Mouse (Mus musculus): ENCODE data around the gene Cyp2c23. TPM values are rescaled to one million over a fixed set of nuclear protein-coding genes. Genes with fewer than 3 reads are reported as not detected.

Gene Cyp2c23
- polyA plus RNA-seq, 1 experiment from 2014 or later, result 44.5 TPM

DNA sequence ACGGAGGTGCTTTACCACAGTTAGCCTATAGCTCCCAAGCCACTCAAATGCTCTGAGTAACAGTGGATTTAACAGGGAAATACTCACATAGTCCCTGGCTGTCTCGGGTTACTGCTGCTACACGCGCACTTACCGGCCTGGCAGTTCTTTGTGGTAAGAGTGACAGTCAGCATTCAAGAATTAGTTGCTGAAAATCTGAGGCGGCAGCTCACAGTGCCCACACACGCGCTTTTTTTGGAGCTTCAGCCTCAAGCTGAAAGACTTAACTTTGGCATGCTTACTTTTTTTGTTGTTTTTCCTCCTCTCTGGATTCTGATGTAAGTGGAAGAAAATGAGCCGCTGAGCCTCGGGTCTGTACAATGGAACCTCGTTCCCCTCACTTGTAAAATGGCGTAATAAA lies 21.8 kb downstream of the Cyp2c23 start:
- Histone ChIP-seq H3K4me1 (ENCODE audit: control insufficient read depth, low read depth, low read length) (no peaks in the 10 kb centered on the region), H3K4me2 (ENCODE audit: low read depth, low read length) (no peak overlapping the region), H3K36me3 (ENCODE audit: control insufficient read depth, insufficient read depth) (no peaks in the 10 kb centered on the region), H3K27ac (ENCODE audit: low read length) (no peak overlapping the region), H3K9ac (ENCODE audit: low read depth, low read length) (no peak overlapping the region), H3K4me3 (ENCODE audit: low read depth, low read length) (no peak overlapping the region), H3K27me3 (ENCODE audit: control insufficient read depth, insufficient read depth, low read depth, low read length) (no peaks in the 10 kb centered on the region), H3K9me3 (replicated peaks; ENCODE audit: control insufficient read depth, low read length) (no peaks in the 10 kb centered on the region)
- ATAC-seq (ENCODE audit: low read depth), result no peak
- WGBS (ENCODE audit: insufficient replicate concordance), result 65% methylated on average over 12 of the region's 12 CpGs

GRCm38 (mm10) chr19:44005025-44005424 lies 24.0 kb downstream of the Cyp2c23 start:
- ATAC-seq (ENCODE audit: low read depth), result no peak
- no peak overlapping the region for H3K27ac ChIP-seq (ENCODE audit: low read length)
- 55% methylated on average over 4 of the region's 4 CpGs for WGBS (ENCODE audit: insufficient replicate concordance)
- no peaks in the 10 kb centered on the region for H3K36me3 ChIP-seq (ENCODE audit: control insufficient read depth, insufficient read depth)
- no peaks in the 10 kb centered on the region for H3K4me1 ChIP-seq (ENCODE audit: control insufficient read depth, low read depth, low read length)
- H3K4me2 ChIP-seq (ENCODE audit: low read depth, low read length), result no peak overlapping the region
- no peaks in the 10 kb centered on the region for H3K9me3 ChIP-seq (replicated peaks; ENCODE audit: control insufficient read depth, low read length)
- H3K27me3 ChIP-seq (ENCODE audit: control insufficient read depth, insufficient read depth, low read depth, low read length), result no peaks in the 10 kb centered on the region
- H3K4me3 ChIP-seq (ENCODE audit: low read depth, low read length), result no peak overlapping the region
- H3K9ac ChIP-seq (ENCODE audit: low read depth, low read length), result no peak overlapping the region

DNA sequence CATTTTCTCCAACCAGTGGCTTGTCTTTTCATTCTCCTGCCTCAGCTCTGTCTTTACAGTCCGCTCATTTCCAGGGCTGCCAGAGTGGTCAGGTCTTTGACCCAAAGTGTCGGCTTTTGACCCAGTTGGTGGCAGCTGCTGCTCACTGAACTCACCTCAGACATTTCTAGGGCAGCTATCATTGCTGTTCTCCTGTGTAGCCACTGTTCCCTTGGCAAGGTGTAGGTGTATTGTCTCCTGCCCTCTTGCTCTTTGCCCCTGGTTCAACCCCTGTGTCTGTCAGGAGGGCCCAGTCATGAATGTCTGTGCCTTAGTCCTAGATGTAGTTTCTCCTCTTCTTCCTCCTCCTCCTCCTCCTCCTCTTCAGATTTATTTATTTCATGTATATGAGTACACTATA lies 24.7 kb downstream of the Cyp2c23 start:
- Histone ChIP-seq H3K4me3 (ENCODE audit: low read depth, low read length) (no peak overlapping the region), H3K27ac (ENCODE audit: low read length) (no peak overlapping the region), H3K9me3 (replicated peaks; ENCODE audit: control insufficient read depth, low read length) (no peaks in the 10 kb centered on the region), H3K4me1 (ENCODE audit: control insufficient read depth, low read depth, low read length) (no peaks in the 10 kb centered on the region), H3K9ac (ENCODE audit: low read depth, low read length) (no peak overlapping the region), H3K27me3 (ENCODE audit: control insufficient read depth, insufficient read depth, low read depth, low read length) (no peaks in the 10 kb centered on the region), H3K4me2 (ENCODE audit: low read depth, low read length) (no peak overlapping the region), H3K36me3 (ENCODE audit: control insufficient read depth, insufficient read depth) (no peaks in the 10 kb centered on the region)
- no peak for ATAC-seq (ENCODE audit: low read depth)
- WGBS (ENCODE audit: insufficient replicate concordance), result 59% methylated on average over 2 of the region's 2 CpGs

GRCm38 (mm10) chr19:44000720-44001119 lies 28.3 kb downstream of the Cyp2c23 start:
- H3K4me1 ChIP-seq (ENCODE audit: control insufficient read depth, low read depth, low read length), result no peaks in the 10 kb centered on the region
- H3K36me3 ChIP-seq (ENCODE audit: control insufficient read depth, insufficient read depth), result no peaks in the 10 kb centered on the region
- ATAC-seq (ENCODE audit: low read depth), result no peak
- no peak overlapping the region for H3K4me2 ChIP-seq (ENCODE audit: low read depth, low read length)
- H3K9ac ChIP-seq (ENCODE audit: low read depth, low read length), result no peak overlapping the region
- no peaks in the 10 kb centered on the region for H3K27me3 ChIP-seq (ENCODE audit: control insufficient read depth, insufficient read depth, low read depth, low read length)
- no peak overlapping the region for H3K27ac ChIP-seq (ENCODE audit: low read length)
- no peaks in the 10 kb centered on the region for H3K9me3 ChIP-seq (replicated peaks; ENCODE audit: control insufficient read depth, low read length)
- no peak overlapping the region for H3K4me3 ChIP-seq (ENCODE audit: low read depth, low read length)
- WGBS (ENCODE audit: insufficient replicate concordance), result 56% methylated on average over 5 of the region's 5 CpGs

DNA sequence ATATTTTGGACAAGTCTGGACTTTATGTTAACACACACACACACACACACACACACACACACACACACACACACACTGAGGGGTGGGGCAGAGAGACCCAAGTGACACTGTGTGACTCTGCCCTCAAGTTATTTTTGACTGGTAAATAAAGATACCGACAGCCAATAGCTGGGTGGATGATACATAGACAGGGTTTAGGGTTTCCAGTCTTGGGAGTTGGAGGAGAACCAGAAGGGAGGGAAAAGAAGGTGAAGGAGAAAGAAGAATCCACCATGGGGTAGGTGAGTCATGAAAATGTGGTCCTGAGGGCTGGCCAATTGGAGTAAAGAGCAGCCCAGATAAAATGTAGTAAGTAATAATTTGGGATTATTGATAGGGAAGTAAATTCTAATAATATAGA lies 28.9 kb downstream of the Cyp2c23 start:
- WGBS (ENCODE audit: insufficient replicate concordance), result 58% methylated on average over 1 of the region's 1 CpGs
- H3K27ac ChIP-seq (ENCODE audit: low read length), result peak overlapping the region; percentile 29; the same call in 1 of the 2 replicates

DNA sequence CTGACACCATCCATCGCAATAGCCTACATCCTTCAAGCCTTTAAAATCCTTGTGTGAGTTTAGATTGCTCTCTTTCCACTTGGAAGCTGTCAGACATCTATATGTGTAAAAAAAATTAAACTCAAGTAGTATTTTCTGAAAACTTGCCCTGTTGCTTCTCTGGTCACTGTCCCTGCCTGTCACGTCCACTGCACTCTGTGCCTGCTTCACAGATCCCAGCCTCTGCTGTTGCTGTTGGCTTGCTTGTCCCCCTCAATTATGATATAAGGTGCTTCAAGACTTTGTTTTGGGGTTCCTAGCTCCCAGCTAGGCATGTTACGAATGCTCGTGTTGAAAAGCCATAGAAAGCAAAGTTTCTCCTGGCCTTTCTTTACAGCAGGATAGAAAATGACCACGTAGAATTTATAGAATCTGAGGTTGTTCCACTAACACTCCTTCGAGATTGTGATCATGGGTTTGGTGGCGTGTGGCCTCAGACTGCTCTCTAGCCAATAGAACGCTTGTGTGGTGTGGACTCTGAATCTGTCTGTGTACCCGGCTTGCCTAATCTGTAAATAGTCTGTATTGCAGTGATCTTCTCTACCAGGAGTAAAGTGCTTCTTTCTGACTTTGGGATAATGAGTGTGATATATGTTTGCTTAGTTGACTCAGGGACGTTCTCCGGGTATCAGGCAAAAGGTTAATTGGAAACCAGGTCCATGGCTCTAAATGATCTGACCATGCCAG lies 30.0 kb downstream of the Cyp2c23 start:
- Histone ChIP-seq H3K9me3 (replicated peaks; ENCODE audit: control insufficient read depth, low read length) (no peaks in the 10 kb centered on the region), H3K4me3 (ENCODE audit: low read depth, low read length) (no peak overlapping the region), H3K27ac (ENCODE audit: low read length) (peak overlapping the region; percentile 82), H3K4me2 (ENCODE audit: low read depth, low read length) (no peak overlapping the region), H3K27me3 (ENCODE audit: control insufficient read depth, insufficient read depth, low read depth, low read length) (no peaks in the 10 kb centered on the region), H3K36me3 (ENCODE audit: control insufficient read depth, insufficient read depth) (no peaks in the 10 kb centered on the region), H3K4me1 (ENCODE audit: control insufficient read depth, low read depth, low read length) (no peaks in the 10 kb centered on the region), H3K9ac (ENCODE audit: low read depth, low read length) (no peak overlapping the region)
- 53% methylated on average over 11 of the region's 11 CpGs for WGBS (ENCODE audit: insufficient replicate concordance)
- ATAC-seq (ENCODE audit: low read depth), result peak; percentile 94

More for the DNA sequence above, 28.9 kb downstream of the Cyp2c23 start:
- no peaks in the 10 kb centered on the region for H3K9me3 ChIP-seq (replicated peaks; ENCODE audit: control insufficient read depth, low read length)
- H3K4me1 ChIP-seq (ENCODE audit: control insufficient read depth, low read depth, low read length), result no peaks in the 10 kb centered on the region
- H3K4me2 ChIP-seq (ENCODE audit: low read depth, low read length), result no peak overlapping the region
- ATAC-seq (ENCODE audit: low read depth), result no peak; the same call in 1 of the 2 replicates
- no peaks in the 10 kb centered on the region for H3K36me3 ChIP-seq (ENCODE audit: control insufficient read depth, insufficient read depth)
- H3K27me3 ChIP-seq (ENCODE audit: control insufficient read depth, insufficient read depth, low read depth, low read length), result no peaks in the 10 kb centered on the region
- no peak overlapping the region for H3K4me3 ChIP-seq (ENCODE audit: low read depth, low read length)
- H3K9ac ChIP-seq (ENCODE audit: low read depth, low read length), result no peak overlapping the region

GRCm38 (mm10) chr19:43998101-43998500 lies 30.9 kb downstream of the Cyp2c23 start:
- Histone ChIP-seq H3K4me2 (ENCODE audit: low read depth, low read length) (no peak overlapping the region), H3K4me3 (ENCODE audit: low read depth, low read length) (no peak overlapping the region), H3K4me1 (ENCODE audit: control insufficient read depth, low read depth, low read length) (no peaks in the 10 kb centered on the region), H3K27ac (ENCODE audit: low read length) (peak overlapping the region; percentile 82), H3K27me3 (ENCODE audit: control insufficient read depth, insufficient read depth, low read depth, low read length) (no peaks in the 10 kb centered on the region), H3K36me3 (ENCODE audit: control insufficient read depth, insufficient read depth) (no peaks in the 10 kb centered on the region), H3K9me3 (replicated peaks; ENCODE audit: control insufficient read depth, low read length) (no peaks in the 10 kb centered on the region), H3K9ac (ENCODE audit: low read depth, low read length) (no peak overlapping the region)
- WGBS (ENCODE audit: insufficient replicate concordance), result 70% methylated on average over 10 of the region's 10 CpGs
- ATAC-seq (ENCODE audit: low read depth), result no peak

DNA sequence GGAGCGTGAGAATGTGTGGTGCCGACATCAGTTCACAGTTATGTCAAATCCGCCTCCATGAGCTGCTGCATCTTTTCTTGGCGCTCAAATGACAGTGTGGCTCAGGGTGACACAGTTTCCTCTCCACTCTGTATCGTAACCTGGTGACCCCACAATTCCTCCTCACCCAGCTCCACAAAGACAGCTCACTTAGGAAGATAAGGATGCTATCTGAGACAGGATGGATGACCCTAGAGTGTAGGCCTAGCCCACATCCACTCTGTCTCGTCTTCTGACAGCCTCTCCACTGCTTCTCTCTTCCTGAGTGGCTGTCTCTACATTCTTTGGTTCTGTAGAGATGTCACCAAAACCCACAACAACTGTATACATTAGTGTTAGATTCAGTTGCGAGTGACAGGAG lies 33.6 kb downstream of the Cyp2c23 start:
- 63% methylated on average over 7 of the region's 7 CpGs for WGBS (ENCODE audit: insufficient replicate concordance)
- H3K36me3 ChIP-seq (ENCODE audit: control insufficient read depth, insufficient read depth), result no peaks in the 10 kb centered on the region

GRCm38 (mm10) chr19:43992464-43992863 lies 36.5 kb downstream of the Cyp2c23 start:
- H3K4me2 ChIP-seq (ENCODE audit: low read depth, low read length), result no peak overlapping the region
- no peak for ATAC-seq (ENCODE audit: low read depth)
- no peak overlapping the region for H3K27ac ChIP-seq (ENCODE audit: low read length)
- no peak overlapping the region for H3K4me3 ChIP-seq (ENCODE audit: low read depth, low read length)
- no peaks in the 10 kb centered on the region for H3K4me1 ChIP-seq (ENCODE audit: control insufficient read depth, low read depth, low read length)
- WGBS (ENCODE audit: insufficient replicate concordance), result 40% methylated on average over 4 of the region's 4 CpGs
- H3K9ac ChIP-seq (ENCODE audit: low read depth, low read length), result no peak overlapping the region
- no peaks in the 10 kb centered on the region for H3K9me3 ChIP-seq (replicated peaks; ENCODE audit: control insufficient read depth, low read length)
- H3K36me3 ChIP-seq (ENCODE audit: control insufficient read depth, insufficient read depth), result no peaks in the 10 kb centered on the region
- H3K27me3 ChIP-seq (ENCODE audit: control insufficient read depth, insufficient read depth, low read depth, low read length), result no peaks in the 10 kb centered on the region

More for the DNA sequence above, 33.6 kb downstream of the Cyp2c23 start:
- H3K9me3 ChIP-seq (replicated peaks; ENCODE audit: control insufficient read depth, low read length), result no peaks in the 10 kb centered on the region
- H3K4me2 ChIP-seq (ENCODE audit: low read depth, low read length), result no peak overlapping the region
- H3K4me3 ChIP-seq (ENCODE audit: low read depth, low read length), result no peak overlapping the region
- no peak overlapping the region for H3K27ac ChIP-seq (ENCODE audit: low read length)
- no peaks in the 10 kb centered on the region for H3K4me1 ChIP-seq (ENCODE audit: control insufficient read depth, low read depth, low read length)
- H3K27me3 ChIP-seq (ENCODE audit: control insufficient read depth, insufficient read depth, low read depth, low read length), result no peaks in the 10 kb centered on the region
- no peak for ATAC-seq (ENCODE audit: low read depth)
- no peak overlapping the region for H3K9ac ChIP-seq (ENCODE audit: low read depth, low read length)

All from liver, embryonic 16.5 days (tissue).